Mouse (Mus musculus) G1E (cell line): ENCODE data around the gene Cc2d2a.

Source experiments
- CTCF ChIP-seq: IDR thresholded peaks from 2 replicates; pipeline ENCODE4 v1.5.1; 2012; ENCODE audit warnings: low read depth, low read length, inconsistent platforms, mixed read lengths
- GATA1 ChIP-seq: IDR thresholded peaks from 2 replicates; pipeline ENCODE4 v1.6.1; 2012; ENCODE audit warnings: borderline replicate concordance, low read length, inconsistent platforms, mixed read lengths
- GATA2 ChIP-seq: IDR thresholded peaks from 2 replicates; pipeline ENCODE4 v1.6.1; 2012; ENCODE audit warnings: low read depth, low read length, inconsistent platforms, borderline replicate concordance
- TAL1 ChIP-seq: conservative IDR thresholded peaks from 2 replicates; pipeline ENCODE4 v1.6.1; 2012; ENCODE audit warnings: low read depth, low read length, inconsistent platforms, mixed read lengths

DNA sequence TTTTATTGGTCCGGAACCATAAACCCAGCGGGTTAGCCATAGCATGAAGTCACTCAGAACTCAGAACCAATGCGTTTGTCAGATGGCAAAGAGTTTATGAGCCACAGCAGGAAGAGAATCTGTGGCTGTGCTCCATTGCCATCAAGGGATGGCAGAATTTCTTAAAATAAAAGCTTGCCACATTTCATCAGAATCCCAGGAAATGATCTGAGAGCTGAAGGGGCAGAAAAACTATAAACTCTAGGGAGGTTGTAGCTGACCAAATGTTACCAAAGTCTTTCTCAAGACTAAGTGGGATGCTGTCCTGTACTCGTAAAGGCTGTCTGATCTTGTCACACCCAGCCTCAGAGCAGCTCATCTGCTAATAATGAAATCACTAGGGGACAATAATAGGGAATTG lies 36.7 kb upstream of the Cc2d2a start:
- TF ChIP-seq GATA2 = no peak
- TF ChIP-seq CTCF = no peak
- TF ChIP-seq GATA1 = no peak
- TF ChIP-seq TAL1 = no peak
